Mouse (Mus musculus) erythroblast, embryonic 14.5 days (primary cell): Measurements from ENCODE around the gene Slx4ip.

Experiments used
- GATA1 ChIP-seq: IDR thresholded peaks from 2 replicates; pipeline ENCODE4 v1.6.1; 2012; ENCODE audit warnings: low read length, inconsistent platforms, mixed read lengths
- TAL1 ChIP-seq: IDR thresholded peaks from 3 replicates; pipeline ENCODE4 v1.6.1; 2012; ENCODE audit warnings: low read length, inconsistent platforms, mixed read lengths

DNA sequence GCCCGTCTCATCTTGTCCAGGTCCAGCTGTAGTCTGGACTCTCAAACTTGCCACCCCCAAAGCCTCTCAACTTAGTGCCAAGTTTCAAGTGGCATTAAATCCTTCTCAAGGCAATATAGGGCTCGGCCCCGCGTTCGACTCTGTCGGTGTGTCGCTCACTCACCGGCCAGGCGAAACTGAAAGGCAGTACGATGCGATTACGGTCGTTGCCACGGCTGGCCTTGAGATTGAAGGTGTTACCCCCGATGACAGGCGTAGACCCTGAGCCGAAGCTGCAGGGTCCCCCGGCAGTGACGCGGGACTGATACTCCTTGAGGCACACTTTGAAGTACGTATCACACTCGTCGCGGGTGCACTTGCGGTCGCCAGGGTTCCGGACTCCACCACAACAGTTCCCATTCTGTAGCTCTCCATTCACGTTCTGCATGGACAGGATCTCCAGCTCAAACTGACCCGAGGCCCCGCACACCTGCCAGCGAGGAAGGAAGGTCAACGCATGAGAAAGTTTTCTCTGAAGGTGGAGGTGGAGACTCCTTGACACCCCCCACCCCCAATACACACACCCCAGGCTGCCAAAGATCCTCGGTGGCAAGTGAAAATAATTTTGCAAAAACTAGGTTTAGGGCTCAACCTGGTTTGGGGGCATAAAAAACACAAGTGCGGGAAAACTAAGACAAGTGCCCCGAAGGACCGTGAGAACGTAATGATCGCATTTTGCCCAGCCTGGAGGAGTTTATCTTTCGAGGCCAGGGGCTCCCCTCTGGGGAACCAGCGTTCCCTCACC, 224.4 kb downstream of the Slx4ip start:
- TF ChIP-seq GATA1 (no peak), TAL1 (no peak)
